Comparison of ENCODE assay signal across 7 mouse cellular contexts in the genomic region with DNA sequence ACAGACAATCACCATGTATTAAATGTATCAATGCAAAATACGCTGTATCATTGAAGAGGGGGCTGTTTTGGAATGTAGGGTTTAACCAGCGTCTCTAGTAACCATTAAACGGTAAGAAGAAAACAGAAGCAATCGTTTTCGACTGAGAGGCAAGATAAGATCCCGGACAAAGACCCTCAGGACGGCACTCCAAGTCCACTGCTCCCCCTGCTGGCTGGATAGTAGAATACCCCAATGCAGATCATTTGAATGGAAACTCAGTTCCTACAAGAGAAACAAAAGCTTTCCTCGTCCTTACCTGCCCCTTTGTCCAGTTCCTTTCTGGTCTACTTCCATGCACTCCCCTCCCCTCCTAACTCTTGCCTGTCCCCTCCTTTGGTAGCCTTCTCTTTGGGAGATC. TPM values are rescaled to one million over a fixed set of nuclear protein-coding genes. Genes with fewer than 3 reads are reported as not detected.
DNase-seq lines count a peak whose midpoint lies in the region; TF ChIP-seq lines count a peak whose summit lies in the region.

No protein-coding gene starts in this region.

- 0 out of 2 replicates have a peak, but pooled peaks cover 2% of the 10 kb centered on the region for H3K27me3 ChIP-seq in small intestine, adult 2 months (ENCODE audit: control insufficient read depth, insufficient read depth, low read length)

- H3K27ac ChIP-seq in small intestine, adult 2 months (ENCODE audit: insufficient read depth, low read depth, low read length), result no peak overlapping the region

- peak; percentile 24 for DNase-seq in ovary, adult 18-20 months (ENCODE audit: low spot score)
- DNase-seq in ovary, postnatal 10 days (ENCODE audit: low spot score), result no peak
- DNase-seq in ZHBTc4 (ENCODE audit: low read depth, low spot score), result peak; percentile 84
- peak; percentile 70 to 78 for DNase-seq in cerebellum, postnatal 14 days
- peak; percentile 62 to 70 for DNase-seq in heart, postnatal 36 days
- DNase-seq in lung, adult 2 months, result peak; percentile 46

- no peak overlapping the region for H3K4me3 ChIP-seq in lung, adult 2 months (replicated peaks; ENCODE audit: extremely low read depth, low read depth, low read length)
- H3K4me3 ChIP-seq in small intestine, adult 2 months (ENCODE audit: low read depth, low read length), result no peak overlapping the region

- no peaks in the 10 kb centered on the region for H3K36me3 ChIP-seq in small intestine, adult 2 months (ENCODE audit: control insufficient read depth, insufficient read depth, low read length)

- H3K4me1 ChIP-seq in lung, adult 2 months (ENCODE audit: control insufficient read depth, insufficient read depth, low read length), result no peaks in the 10 kb centered on the region
- no peaks in the 10 kb centered on the region for H3K4me1 ChIP-seq in small intestine, adult 2 months (ENCODE audit: control insufficient read depth, insufficient read depth, insufficient read length, low read length)

- WGBS in lung, adult 2 months, result 13% methylated on average over 8 of the region's 8 CpGs
- 11% methylated on average over 8 of the region's 8 CpGs for WGBS in small intestine, adult 2 months

- TF ChIP-seq POLR2A in lung, adult 2 months (IDR thresholded peaks at IDR 0.05; ENCODE audit: borderline replicate concordance, extremely low read depth, low read depth, low read length), result no peak
- no peak for TF ChIP-seq POLR2A in small intestine, adult 2 months (IDR thresholded peaks at IDR 0.05; ENCODE audit: low read depth, low read length)

- intact Hi-C loops in heart, postnatal 36 days (cut with DNase I), result loop anchor here (2.0 to 5.0 kb wide), 4 partner anchors 131 to 1033 kb away; a partner anchor contains a TSS

- peak; percentile 77 for TF ChIP-seq CTCF in lung, adult 2 months (IDR thresholded peaks at IDR 0.05; ENCODE audit: insufficient read depth, low read length)
- peak; percentile 85; the same call in 1 of the 2 replicates for TF ChIP-seq CTCF in small intestine, adult 2 months (IDR thresholded peaks at IDR 0.05; ENCODE audit: extremely low read depth, insufficient read length, insufficient replicate concordance, low read depth, low read length)

RNA-seq across cellular contexts. Expression of a gene that starts 41.1 kb away (rescaled TPM):
- 100 to 1,000 TPM; 137 to 156 TPM for total RNA-seq in heart, postnatal 36 days (2021)
- 151 and 172 TPM in 2 replicates for polyA plus RNA-seq in lung, adult 2 months (2012; rRNA removed)
- polyA plus RNA-seq in small intestine, adult 2 months (2012; rRNA removed), result 31.8 and 39.8 TPM in 2 replicates

RNA-seq across cellular contexts. Expression of a gene that starts 54.9 kb away (rescaled TPM):
- total RNA-seq in heart, postnatal 36 days (2021), result 10 to 100 TPM; 24.4 to 27.3 TPM
- 17.6 and 25.4 TPM in 2 replicates for polyA plus RNA-seq in lung, adult 2 months (2012; rRNA removed)
- polyA plus RNA-seq in small intestine, adult 2 months (2012; rRNA removed), result 4.5 and 4.9 TPM in 2 replicates
